Mouse (Mus musculus) lung, embryonic 16.5 days (tissue): ENCODE data around the gene Ppfibp2. TPM values are rescaled to one million over a fixed set of nuclear protein-coding genes. Genes with fewer than 3 reads are reported as not detected.

Experiments used
- ATAC-seq: fragments of 200-750 bp; cut with Nextera tagmentation; 2 replicates; pipeline ENCODE4 v1.8.0; 2017; ENCODE audit warnings: low read depth, mild to moderate bottlenecking, moderate library complexity
- H3K27ac ChIP-seq: fragments of 300-500 bp; sonication (generic); 2 replicates; pipeline ENCODE4 v1.5.1; 2014; ENCODE audit warnings: mild to moderate bottlenecking, control low read depth, low read length
- H3K27me3 ChIP-seq: fragments of 300-500 bp; sonication (generic); 2 replicates; pipeline ENCODE4 v1.6.1; 2014; ENCODE audit warnings: low read depth, low read length, mixed read lengths; ENCODE audit not compliant: control insufficient read depth, insufficient read depth
- H3K36me3 ChIP-seq: fragments of 300-500 bp; sonication (generic); 2 replicates; pipeline ENCODE4 v1.6.1; 2014; ENCODE audit warnings: low read length; ENCODE audit not compliant: control insufficient read depth, insufficient read depth
- H3K4me1 ChIP-seq: fragments of 300-500 bp; sonication (generic); replicated peaks from 2 replicates; pipeline ENCODE4 v1.6.1; 2014; ENCODE audit warnings: low read length, mixed read lengths; ENCODE audit not compliant: control insufficient read depth, insufficient read depth
- H3K4me2 ChIP-seq: fragments of 300-500 bp; sonication (generic); 2 replicates; pipeline ENCODE4 v1.6.1; 2014; ENCODE audit warnings: low read depth, low read length, control low read depth
- H3K4me3 ChIP-seq: fragments of 300-500 bp; sonication (generic); 2 replicates; pipeline ENCODE4 v1.5.1; 2014; ENCODE audit warnings: mild to moderate bottlenecking, low read length, control low read depth
- H3K9ac ChIP-seq: fragments of 300-500 bp; sonication (generic); 2 replicates; pipeline ENCODE4 v1.6.1; 2014; ENCODE audit warnings: low read length, control low read depth
- H3K9me3 ChIP-seq: fragments of 300-500 bp; sonication (generic); 2 replicates; pipeline ENCODE4 v1.6.1; 2016; ENCODE audit warnings: low read length; ENCODE audit not compliant: control insufficient read depth
- whole genome bisulfite sequencing: fragments of 180-500 bp; shearing (Covaris S2); extraction: QIAGEN DNeasy Blood & Tissue Kit; methylation state at CpG from one replicate; pipeline ENCODE4 v1.1.7; 2014; 5-methylcytosine and 5-hydroxymethylcytosine counted together
- polyA plus RNA-seq: library from polyadenylated mRNA; unstranded; fragments of >200 nt; fragmentation: Nextera tagmentation; extraction: Ambion mirVana; gene quantifications from 2 replicates; pipeline ENCODE4 v1.2.1, GENCODE M21; 2015

Ppfibp2 gene
- polyA plus RNA-seq, 1 experiment from 2014 or later = 9.2 TPM

GRCm38 (mm10) chr7:107683162-107683561, 88.2 kb downstream of the Ppfibp2 start:
- no peak; the same call in 1 of the 2 replicates for ATAC-seq
- H3K4me3 ChIP-seq = no peak overlapping the region
- H3K27me3 ChIP-seq = no peaks in the 10 kb centered on the region
- H3K27ac ChIP-seq = peak overlapping the region; percentile 39; the same call in 1 of the 2 replicates
- WGBS = 41% methylated on average over 4 of the region's 4 CpGs
- H3K4me2 ChIP-seq = no peak overlapping the region
- H3K36me3 ChIP-seq = no peaks in the 10 kb centered on the region
- H3K9ac ChIP-seq = no peak overlapping the region
- H3K4me1 ChIP-seq = peaks cover 12% of the 10 kb centered on the region
- no peaks in the 10 kb centered on the region for H3K9me3 ChIP-seq

DNA sequence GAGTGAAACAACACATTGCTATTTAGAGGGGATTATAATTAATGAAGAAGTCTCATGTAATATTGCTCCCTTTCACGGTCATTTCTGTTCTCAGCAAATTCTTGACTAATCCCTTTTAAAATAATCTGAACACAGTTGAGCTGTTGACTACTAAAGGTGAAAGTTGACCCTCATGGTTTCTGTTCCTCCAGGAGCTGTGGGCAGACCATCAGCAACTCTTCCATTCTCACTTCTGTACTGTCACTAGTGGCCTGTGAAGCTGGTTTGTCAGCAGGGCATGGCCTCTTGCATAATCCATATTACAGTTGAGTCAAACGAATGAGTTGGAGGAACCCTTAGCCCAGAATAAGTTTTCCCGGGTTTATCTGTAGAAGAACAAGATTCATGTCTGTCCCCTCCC, 88.6 kb downstream of the Ppfibp2 start:
- 27% methylated on average over 3 of the region's 3 CpGs for WGBS
- Histone ChIP-seq H3K27me3 (no peaks in the 10 kb centered on the region), H3K9me3 (no peaks in the 10 kb centered on the region), H3K36me3 (no peaks in the 10 kb centered on the region), H3K4me1 (peaks cover 12% of the 10 kb centered on the region), H3K9ac (no peak overlapping the region), H3K4me3 (no peak overlapping the region), H3K4me2 (no peak overlapping the region), H3K27ac (no peak overlapping the region)
- ATAC-seq = no peak

- Histone ChIP-seq H3K27me3 (no peaks in the 10 kb centered on the region), H3K4me1 (peaks cover 10% of the 10 kb centered on the region), H3K4me3 (no peak overlapping the region), H3K36me3 (no peaks in the 10 kb centered on the region), H3K9ac (no peak overlapping the region), H3K9me3 (no peaks in the 10 kb centered on the region), H3K27ac (peak overlapping the region; percentile 64), H3K4me2 (peak overlapping the region; percentile 17; the same call in 1 of the 2 replicates)
- peak; percentile 18; the same call in 1 of the 2 replicates for ATAC-seq
- 51% methylated on average over 8 of the region's 8 CpGs for WGBS
Measured at GRCm38 (mm10) chr7:107685238-107685954, 90.4 kb downstream of the Ppfibp2 start.

- peak overlapping the region; percentile 17; the same call in 1 of the 2 replicates for H3K4me2 ChIP-seq
- H3K27me3 ChIP-seq = no peaks in the 10 kb centered on the region
- peak overlapping the region; percentile 64 for H3K27ac ChIP-seq
- H3K9me3 ChIP-seq = no peaks in the 10 kb centered on the region
- no peak overlapping the region for H3K4me3 ChIP-seq
- 68% methylated on average over 7 of the region's 7 CpGs for WGBS
- peaks cover 11% of the 10 kb centered on the region for H3K4me1 ChIP-seq
- ATAC-seq = peak; percentile 80
- H3K9ac ChIP-seq = no peak overlapping the region
- no peaks in the 10 kb centered on the region for H3K36me3 ChIP-seq
Measured at GRCm38 (mm10) chr7:107685955-107686285, 90.9 kb downstream of the Ppfibp2 start.

GRCm38 (mm10) chr7:107687412-107687811, 92.4 kb downstream of the Ppfibp2 start:
- WGBS = 8% methylated on average over 3 of the region's 3 CpGs

GRCm38 (mm10) chr7:107688040-107688439, 93.0 kb downstream of the Ppfibp2 start:
- H3K9me3 ChIP-seq = no peaks in the 10 kb centered on the region
- H3K4me3 ChIP-seq = no peak overlapping the region
- H3K4me2 ChIP-seq = no peak overlapping the region
- H3K4me1 ChIP-seq = peaks cover 8% of the 10 kb centered on the region
- no peak overlapping the region for H3K27ac ChIP-seq
- ATAC-seq = no peak
- 50% methylated on average over 4 of the region's 4 CpGs for WGBS
- H3K27me3 ChIP-seq = no peaks in the 10 kb centered on the region
- no peaks in the 10 kb centered on the region for H3K36me3 ChIP-seq
- H3K9ac ChIP-seq = no peak overlapping the region

More at GRCm38 (mm10) chr7:107687412-107687811, 92.4 kb downstream of the Ppfibp2 start:
- ATAC-seq = no peak
- H3K9ac ChIP-seq = no peak overlapping the region
- no peak overlapping the region for H3K4me2 ChIP-seq
- no peaks in the 10 kb centered on the region for H3K36me3 ChIP-seq
- H3K27ac ChIP-seq = no peak overlapping the region
- H3K4me1 ChIP-seq = peaks cover 8% of the 10 kb centered on the region; the same call in 1 of the 2 replicates
- H3K4me3 ChIP-seq = no peak overlapping the region
- no peaks in the 10 kb centered on the region for H3K9me3 ChIP-seq
- H3K27me3 ChIP-seq = no peaks in the 10 kb centered on the region

GRCm38 (mm10) chr7:107690426-107691221, 95.6 kb downstream of the Ppfibp2 start:
- Histone ChIP-seq H3K9me3 (no peaks in the 10 kb centered on the region), H3K9ac (no peak overlapping the region), H3K27ac (no peak overlapping the region; the same call in 1 of the 2 replicates), H3K27me3 (no peaks in the 10 kb centered on the region), H3K4me1 (peaks cover 11% of the 10 kb centered on the region), H3K36me3 (no peaks in the 10 kb centered on the region), H3K4me2 (no peak overlapping the region), H3K4me3 (no peak overlapping the region)
- WGBS = 19% methylated on average over 17 of the region's 17 CpGs
- no peak for ATAC-seq

DNA sequence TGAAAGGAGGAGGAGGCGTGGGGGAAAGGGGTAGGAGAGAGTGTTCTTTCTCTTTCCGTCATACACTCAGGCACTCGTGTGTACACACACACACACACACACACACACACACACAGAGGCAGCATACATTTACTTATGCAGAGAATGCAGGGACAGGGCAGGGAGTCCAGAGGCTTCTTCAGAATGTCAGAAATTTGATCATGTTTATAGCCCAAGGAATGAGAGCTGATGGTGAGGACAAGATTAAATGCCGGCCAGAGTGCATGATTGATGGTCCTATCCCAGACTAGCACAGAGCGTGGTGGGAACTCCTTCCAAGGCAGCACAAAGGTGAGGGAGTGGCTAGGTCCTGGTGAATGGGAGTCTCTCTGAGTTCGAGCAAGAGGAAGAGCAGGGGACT, 96.5 kb downstream of the Ppfibp2 start:
- H3K4me2 ChIP-seq = no peak overlapping the region
- H3K27ac ChIP-seq = no peak overlapping the region; the same call in 1 of the 2 replicates
- H3K9me3 ChIP-seq = no peaks in the 10 kb centered on the region
- H3K4me1 ChIP-seq = peaks cover 11% of the 10 kb centered on the region
- H3K36me3 ChIP-seq = no peaks in the 10 kb centered on the region
- 15% methylated on average over 6 of the region's 6 CpGs for WGBS
- peak; percentile 45; the same call in 1 of the 2 replicates for ATAC-seq
- no peak overlapping the region for H3K4me3 ChIP-seq
- no peak overlapping the region for H3K9ac ChIP-seq
- no peaks in the 10 kb centered on the region for H3K27me3 ChIP-seq

GRCm38 (mm10) chr7:107694254-107694947, 99.4 kb downstream of the Ppfibp2 start:
- 66% methylated on average over 10 of the region's 10 CpGs for WGBS
- no peak overlapping the region for H3K27ac ChIP-seq
- no peaks in the 10 kb centered on the region for H3K9me3 ChIP-seq
- ATAC-seq = no peak
- no peaks in the 10 kb centered on the region for H3K27me3 ChIP-seq
- H3K9ac ChIP-seq = no peak overlapping the region
- H3K4me2 ChIP-seq = no peak overlapping the region
- no peaks in the 10 kb centered on the region for H3K36me3 ChIP-seq
- peaks cover 11% of the 10 kb centered on the region for H3K4me1 ChIP-seq
- no peak overlapping the region for H3K4me3 ChIP-seq
